In genomic region chr10:84416752-84417151, GRCm38 (mm10) we compare ENCODE assay signal across 12 mouse cellular contexts. TPM values are rescaled to one million over a fixed set of nuclear protein-coding genes. Genes with fewer than 3 reads are reported as not detected.
A peak's percentile ranks its signal among the peaks of the same experiment; 100 is the strongest.
DNase-seq lines count a peak whose midpoint lies in the region; ATAC-seq lines count a peak whose summit lies in the region.
"Had no signal": no experiment of that assay in that cellular context is flagged by ENCODE, and none has a peak within 500 bp of the region (broad histone marks: within the 10 kb centered on the region; RNA-seq: fewer than 3 reads in every experiment).

No protein-coding gene starts in this region.

- H3K27me3 ChIP-seq in kidney, embryonic 16.5 days (ENCODE audit: insufficient read depth, low read length): no peaks in the 10 kb centered on the region
- H3K27me3 ChIP-seq: limb, embryonic 13.5 days had no signal

- H3K4me2 ChIP-seq in kidney, embryonic 16.5 days (replicated peaks; ENCODE audit: low read depth, low read length): no peak overlapping the region
- H3K4me2 ChIP-seq: limb, embryonic 13.5 days had no signal

- DNase-seq in cerebellum, adult 11-12 months: peak; percentile 70
- DNase-seq in cerebellum, postnatal 10 days: no peak
- no peak for DNase-seq in kidney, postnatal 14 days
- peak; percentile 58 to 65 for DNase-seq in cerebellum, postnatal 25 days
- DNase-seq in heart, postnatal 10 days: peak; percentile 57 to 63
- DNase-seq in embryo, embryonic 11 days: no peak
- DNase-seq in urinary bladder, postnatal 36 days (ENCODE audit: low spot score in 2 of 2): no peak
- DNase-seq: B cell, adult 2 months had no signal

- 0 out of 2 replicates have a peak overlapping the region, but pooled peaks have one; percentile 23 for H3K9ac ChIP-seq in kidney, embryonic 16.5 days (replicated peaks; ENCODE audit: low read length)
- H3K9ac ChIP-seq: limb, embryonic 13.5 days had no signal

- no peak overlapping the region for H3K4me3 ChIP-seq in kidney, embryonic 16.5 days (ENCODE audit: low read length)
- H3K4me3 ChIP-seq: limb, embryonic 13.5 days had no signal

- no peak for ATAC-seq in kidney, embryonic 16.5 days (ENCODE audit: low FRiP score, low TSS enrichment)
- ATAC-seq: hindbrain, embryonic 16.5 days; lung, postnatal 0 days had no signal

- H3K27ac ChIP-seq in kidney, embryonic 16.5 days (ENCODE audit: low read length): no peak overlapping the region
- H3K27ac ChIP-seq: limb, embryonic 13.5 days had no signal

- WGBS in kidney, embryonic 16.5 days: 71% methylated on average over 8 of the region's 8 CpGs

- 0 out of 2 replicates have a peak, but pooled peaks cover 2% of the 10 kb centered on the region for H3K36me3 ChIP-seq in kidney, embryonic 16.5 days (ENCODE audit: insufficient read depth, low read length)

- intact Hi-C loops in heart, postnatal 10 days (cut with DNase I): no loop called here

- no peaks in the 10 kb centered on the region for H3K9me3 ChIP-seq in kidney, embryonic 16.5 days (ENCODE audit: low read length)
- H3K9me3 ChIP-seq: limb, embryonic 13.5 days had no signal

- H3K4me1 ChIP-seq in kidney, embryonic 16.5 days (ENCODE audit: insufficient read depth, low read length): peaks cover 9% of the 10 kb centered on the region

RNA-seq across cellular contexts. Expression of gene Nuak1, which starts 23.6 kb away (rescaled TPM):
- polyA plus RNA-seq in kidney, embryonic 16.5 days (2015; fragmentation: Nextera tagmentation; extraction: Ambion mirVana): 3.2 and 3.6 TPM in 2 replicates
- 10 to 100 TPM; 25.3 to 33.0 TPM for total RNA-seq in heart, postnatal 10 days (2021)

Comparison
In these comparisons a context has a peak if more than half of its experiments do, and no peak if none do; other contexts are left out.
1. DNase-seq: peak in cerebellum, adult 11-12 months (single experiment), cerebellum, postnatal 25 days (2 of 2) and heart, postnatal 10 days (2 of 2); none in cerebellum, postnatal 10 days (0 of 2), kidney, postnatal 14 days (single experiment), embryo, embryonic 11 days (single experiment) and urinary bladder, postnatal 36 days (0 of 2).